Mouse (Mus musculus) retina, postnatal 7 days (tissue): ENCODE data around the gene Lalba.
A peak's percentile ranks its signal among the peaks of the same experiment; 100 is the strongest.
"Not testable (repeated sequence)": the region's sequence is repeated elsewhere in the genome, so short reads cannot be mapped to it uniquely, and the experiment has no call there.

Source experiments
- DNase-seq: peaks from one replicate; pipeline ENCODE4 v3.0.0-alpha.2; 2012; ENCODE audit warnings: low read depth, low spot score

Gene Lalba

DNA sequence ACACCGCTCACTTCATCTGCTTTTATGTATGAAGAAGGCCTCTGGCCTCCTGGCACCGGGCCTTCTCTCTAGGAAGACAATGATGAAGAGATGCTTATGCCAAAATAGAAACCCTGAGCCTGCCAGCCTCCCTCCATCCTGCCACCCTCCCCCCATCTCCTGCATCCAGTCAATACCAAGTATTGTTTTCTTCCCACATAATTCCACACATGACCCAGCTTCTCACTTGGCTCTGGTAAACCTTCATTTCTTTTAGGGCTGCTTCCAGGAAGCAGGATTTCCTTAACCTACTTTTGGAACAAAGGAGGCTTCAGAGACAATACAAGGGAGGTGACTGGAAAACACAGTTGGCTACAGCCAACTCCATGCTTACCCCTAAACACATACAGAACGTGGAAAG lies at the start of gene Lalba:
Gene Lalba, minus strand, starts transcription at position 21 of the 400 bp plus-strand sequence.
- DNase-seq, result no peak

DNA sequence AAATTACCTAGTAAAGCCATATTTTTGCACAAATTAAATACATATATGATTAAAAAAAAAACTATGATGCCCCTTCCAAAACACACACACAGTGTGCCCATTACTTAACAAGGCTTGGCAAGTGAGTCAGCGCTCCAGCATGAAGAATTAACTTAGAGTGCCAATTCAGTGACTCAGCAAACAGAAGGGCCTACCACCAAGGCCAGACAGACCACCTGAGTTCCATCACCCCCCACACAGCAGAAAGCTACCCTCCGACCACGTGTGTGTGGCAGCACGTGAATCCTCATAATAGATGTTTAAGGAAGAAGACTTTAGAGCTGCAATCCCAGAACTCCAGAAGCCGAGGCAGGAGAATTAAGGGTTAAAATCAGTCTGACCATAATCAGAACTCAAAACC lies 49.8 kb upstream of the Lalba start:
- DNase-seq, result no peak

DNA sequence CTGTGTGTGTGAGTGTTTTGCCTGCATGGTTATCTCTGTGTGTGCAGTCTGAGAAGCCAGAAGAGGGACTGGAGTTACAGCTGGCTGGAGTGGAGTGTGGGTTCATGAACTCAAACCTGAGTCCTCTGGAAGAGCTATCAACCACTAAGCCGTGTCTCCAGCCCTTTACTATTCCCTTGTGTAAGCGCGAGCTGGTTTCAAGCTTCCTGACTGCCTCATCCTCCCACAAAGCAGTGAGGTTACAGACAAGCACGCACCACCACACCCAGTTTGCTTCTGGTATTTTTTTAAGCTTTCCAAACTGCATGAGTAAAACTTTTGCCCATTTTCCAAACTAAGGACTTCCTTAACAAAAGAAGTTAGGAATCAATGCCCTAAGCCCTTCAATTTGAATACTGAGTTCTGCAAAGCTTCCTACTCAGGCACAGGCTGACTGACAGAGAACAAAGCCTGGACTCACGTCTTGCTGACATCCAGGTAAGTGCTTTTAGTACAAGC lies 45.6 kb upstream of the Lalba start:
- DNase-seq, result no peak

DNA sequence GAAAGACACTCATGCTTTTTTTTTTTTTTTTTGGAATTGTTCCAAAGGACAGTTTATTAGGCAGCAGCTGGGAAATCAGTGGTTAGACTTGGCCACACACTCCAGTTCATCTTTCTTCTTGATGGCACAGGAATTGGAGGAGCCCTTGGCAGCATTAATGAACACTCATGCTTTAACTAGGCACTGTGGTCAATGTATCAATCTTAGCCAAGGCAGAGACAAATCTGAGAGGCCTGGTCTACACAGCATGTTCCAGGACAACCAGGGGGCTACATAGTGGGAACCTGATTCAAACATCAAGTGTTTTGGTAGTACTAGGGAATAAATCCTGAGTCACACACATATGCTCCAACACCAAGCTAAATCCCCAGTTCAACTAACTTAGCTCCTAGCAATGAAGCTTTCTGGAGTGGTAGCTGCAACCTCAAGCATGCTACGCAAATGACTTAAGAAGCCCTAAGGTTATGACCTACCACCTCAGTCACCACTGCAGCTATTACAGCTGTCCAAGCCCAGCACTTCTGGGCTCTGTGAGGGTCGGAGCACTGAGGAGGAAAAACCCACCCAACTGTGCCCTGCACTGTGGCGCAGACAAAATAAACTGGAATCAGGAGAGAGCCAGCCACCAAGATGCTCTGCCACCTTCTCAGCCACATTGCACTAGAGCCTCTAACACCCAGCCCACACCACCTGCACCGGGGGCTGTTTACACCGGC lies 44.7 kb upstream of the Lalba start:
- DNase-seq, result no peak

DNA sequence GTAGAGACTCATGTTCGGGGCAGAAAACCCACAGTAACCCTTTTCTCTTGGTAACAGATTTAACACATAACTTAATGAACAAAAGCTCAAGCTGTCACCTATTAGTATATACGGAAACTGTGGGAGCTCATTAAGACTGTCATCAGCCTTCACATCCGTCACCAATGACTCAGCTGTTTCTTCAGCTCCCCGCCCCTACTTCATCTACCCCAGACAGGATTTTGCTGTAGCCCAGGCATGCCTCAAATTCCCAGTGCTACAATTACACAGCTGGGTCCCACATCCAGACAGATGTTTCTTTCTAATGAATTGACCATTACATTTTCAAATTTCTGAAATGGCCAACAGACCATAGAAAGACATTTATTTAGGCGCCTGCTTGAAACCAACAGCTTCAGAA lies 43.5 kb upstream of the Lalba start:
- no peak for DNase-seq

DNA sequence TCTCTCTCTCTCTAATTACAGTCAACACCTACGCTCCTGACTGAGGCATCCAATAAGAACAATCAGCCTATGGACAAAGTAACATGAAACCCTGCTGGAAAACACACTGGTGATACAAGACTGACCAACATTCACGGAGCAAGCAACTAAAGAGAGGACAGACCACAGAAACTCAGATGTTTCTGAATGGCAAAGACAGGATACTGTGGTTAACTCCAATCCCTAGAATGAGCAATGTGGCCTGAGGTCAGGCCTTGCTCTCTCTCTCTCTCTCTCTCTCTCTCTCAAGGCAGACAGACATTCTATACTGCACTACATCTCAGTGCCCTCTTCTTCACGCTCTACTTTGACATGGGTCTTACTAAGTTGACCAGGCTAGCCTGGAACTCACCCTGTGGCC lies 38.7 kb upstream of the Lalba start:
- DNase-seq, result no peak

DNA sequence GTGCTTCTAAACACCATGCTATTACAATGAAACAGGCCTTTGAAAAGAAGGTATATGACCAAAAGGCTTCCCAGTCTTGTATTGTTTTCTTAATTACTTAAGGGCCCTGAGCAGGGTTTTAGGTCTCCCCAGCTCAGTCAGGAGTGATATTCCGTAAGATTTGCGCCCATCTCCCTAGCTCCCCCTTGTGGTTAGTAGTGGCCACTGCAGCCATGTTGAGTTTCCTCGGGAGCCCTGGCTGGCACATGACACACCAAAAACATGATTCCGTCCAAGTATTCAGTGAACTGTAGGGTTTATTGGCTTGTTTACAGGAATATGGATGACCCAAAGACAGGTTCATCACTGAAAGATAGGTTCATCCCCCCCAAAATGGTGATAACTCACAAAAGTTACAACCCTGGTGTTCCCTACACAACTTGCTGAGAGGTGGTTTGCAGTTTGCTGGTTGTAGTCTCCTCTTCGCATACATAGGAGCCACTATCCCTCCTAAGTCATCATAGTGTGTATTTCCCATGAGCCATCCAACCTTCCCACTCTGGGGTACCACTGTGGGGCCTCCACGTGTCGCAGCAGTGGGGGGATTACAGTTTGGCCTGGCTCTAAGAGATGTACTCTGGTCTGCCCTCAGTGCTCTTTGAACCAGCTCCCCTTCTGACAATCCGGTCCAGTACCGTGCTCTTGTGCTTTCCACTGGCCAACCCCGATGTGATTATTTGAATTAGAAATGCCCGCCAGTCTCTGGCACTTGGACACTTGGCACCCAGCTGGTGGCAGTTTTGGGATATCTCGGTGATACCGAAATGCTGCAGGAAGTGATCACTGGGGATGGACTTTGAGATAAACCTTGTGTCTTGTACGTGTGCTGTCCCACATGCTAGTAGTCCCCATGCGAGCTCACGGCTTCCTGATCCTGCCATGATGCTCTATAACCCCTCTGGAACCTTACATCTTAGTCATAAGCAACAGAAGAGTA lies 35.1 kb upstream of the Lalba start:
- DNase-seq, result peak; percentile 42

DNA sequence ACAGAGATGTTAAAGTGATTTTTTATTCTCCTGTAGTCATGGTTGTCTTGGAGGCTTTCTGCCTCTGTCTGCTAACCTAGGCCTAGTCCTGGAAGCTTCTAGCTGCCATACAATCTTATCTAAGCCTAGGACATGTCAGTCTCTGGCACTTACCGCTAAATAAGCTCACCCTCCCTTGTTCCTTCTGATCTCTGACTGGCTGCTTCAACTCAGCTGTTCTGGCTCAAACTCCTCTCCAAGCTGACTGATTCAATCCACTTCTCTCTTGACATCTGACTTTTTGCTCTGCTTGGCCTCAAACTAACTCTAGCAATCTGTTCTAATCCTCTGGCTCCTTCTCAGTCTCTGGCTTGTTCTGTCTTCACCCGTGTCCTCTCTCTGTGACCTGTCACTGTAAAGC lies 32.3 kb upstream of the Lalba start:
- not testable (repeated sequence) for DNase-seq

DNA sequence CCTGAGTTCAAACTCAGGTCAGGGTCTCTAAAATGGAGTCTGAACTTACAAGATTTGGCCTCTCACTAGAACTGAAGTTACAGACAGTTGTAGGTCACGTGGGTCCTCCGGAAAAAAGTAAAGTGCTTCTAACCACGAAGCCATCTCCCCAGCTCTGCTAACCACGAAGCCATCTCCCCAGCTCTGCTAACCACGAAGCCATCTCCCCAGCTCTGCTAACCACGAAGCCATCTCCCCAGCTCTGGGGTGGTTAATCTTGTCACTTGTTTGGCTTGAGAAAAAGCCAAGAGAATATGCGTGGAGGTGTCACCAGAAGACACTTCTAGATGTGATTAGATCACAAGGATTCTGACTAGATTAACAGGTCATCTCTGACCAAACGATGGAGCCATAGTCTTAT lies 31.6 kb upstream of the Lalba start:
- no peak for DNase-seq

DNA sequence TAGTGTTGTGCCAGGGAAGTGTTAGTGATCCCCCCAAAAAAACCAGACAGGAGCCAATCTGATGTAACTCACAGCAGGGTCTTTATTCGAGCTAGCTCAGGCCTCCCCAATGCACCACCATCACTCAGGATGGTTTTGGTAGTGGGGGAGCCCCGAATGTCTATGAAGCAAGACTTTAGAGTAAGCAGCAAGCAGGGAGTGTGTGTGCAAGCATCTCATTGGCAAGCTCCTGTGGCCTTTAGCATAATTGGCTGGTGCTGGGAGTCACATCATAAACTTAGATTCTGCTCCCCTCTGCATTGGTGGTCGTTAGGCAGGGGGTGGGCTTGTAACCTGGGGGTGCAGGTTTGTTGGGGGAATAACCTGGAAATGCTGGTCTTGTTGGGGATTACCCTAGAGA lies 31.2 kb upstream of the Lalba start:
- not testable (repeated sequence) for DNase-seq

DNA sequence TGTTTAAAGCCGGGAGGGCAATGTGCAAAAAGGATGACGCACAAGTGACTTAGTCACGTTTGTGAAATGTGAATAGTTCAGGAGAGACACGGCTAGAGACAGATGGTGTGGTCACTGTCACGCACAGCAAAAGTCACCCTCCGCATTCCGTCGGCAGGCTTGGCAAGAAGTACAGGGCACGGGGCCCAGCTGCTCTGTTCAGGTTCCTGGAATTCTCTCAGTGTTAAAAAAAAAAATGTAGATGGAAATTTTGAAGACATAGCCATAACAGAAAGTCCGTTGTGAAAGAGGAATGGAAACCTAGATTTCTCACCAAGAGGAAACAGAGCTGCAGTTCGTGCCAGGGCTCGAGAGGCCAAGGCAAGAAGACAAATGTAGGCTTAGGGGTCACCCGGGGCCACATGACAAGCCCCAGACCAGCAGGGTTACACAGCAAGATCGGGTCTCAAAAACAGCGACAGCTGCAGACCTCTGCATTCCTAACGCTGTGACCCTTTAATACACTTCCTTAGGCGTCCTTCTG lies 30.3 kb upstream of the Lalba start:
- DNase-seq, result no peak

DNA sequence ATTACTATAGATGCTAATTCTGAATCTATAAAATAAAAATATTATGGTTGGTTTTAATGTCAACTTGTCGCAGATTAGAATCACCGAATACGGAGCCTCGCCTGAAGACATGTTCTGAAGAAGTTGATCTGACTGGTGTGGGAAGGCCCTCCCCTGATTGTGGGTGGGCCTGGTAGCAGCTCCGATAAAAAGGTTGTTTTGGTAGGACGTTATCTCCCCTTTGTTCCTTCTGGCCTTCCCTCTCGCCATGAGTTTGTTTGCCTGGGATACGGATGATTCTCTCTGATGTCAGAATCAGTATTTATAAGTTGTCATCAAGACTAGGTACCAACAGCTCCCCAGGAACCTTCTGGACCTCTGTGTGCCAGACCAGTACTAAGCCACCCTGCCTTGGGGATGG lies 29.7 kb upstream of the Lalba start:
- no peak for DNase-seq

DNA sequence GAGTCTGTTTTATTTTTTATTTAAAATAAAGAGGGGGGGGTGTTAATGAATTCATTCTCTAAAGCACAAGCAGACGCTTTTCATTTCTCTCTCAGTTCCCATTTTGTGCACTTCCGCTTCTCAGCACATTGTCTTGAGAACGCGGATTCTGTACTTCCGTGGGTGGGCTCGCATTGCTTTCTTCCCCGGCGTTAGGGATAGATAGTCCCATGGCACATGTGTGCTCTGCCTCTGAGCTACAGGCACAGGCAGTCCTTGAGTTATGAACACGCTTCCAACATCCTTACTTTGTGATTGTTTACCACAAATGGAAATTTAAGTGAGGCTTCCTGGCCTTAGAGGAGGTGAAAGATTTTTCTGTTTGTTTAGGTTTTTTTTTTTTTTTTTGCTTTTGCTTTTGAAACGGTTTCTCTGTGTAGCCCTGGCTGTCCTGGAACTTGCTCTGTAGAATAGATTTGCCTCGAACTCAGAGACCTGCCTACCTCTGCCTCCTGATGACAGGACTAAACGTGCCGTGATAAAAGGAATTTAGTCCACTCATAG lies 28.9 kb upstream of the Lalba start:
- DNase-seq, result no peak

DNA sequence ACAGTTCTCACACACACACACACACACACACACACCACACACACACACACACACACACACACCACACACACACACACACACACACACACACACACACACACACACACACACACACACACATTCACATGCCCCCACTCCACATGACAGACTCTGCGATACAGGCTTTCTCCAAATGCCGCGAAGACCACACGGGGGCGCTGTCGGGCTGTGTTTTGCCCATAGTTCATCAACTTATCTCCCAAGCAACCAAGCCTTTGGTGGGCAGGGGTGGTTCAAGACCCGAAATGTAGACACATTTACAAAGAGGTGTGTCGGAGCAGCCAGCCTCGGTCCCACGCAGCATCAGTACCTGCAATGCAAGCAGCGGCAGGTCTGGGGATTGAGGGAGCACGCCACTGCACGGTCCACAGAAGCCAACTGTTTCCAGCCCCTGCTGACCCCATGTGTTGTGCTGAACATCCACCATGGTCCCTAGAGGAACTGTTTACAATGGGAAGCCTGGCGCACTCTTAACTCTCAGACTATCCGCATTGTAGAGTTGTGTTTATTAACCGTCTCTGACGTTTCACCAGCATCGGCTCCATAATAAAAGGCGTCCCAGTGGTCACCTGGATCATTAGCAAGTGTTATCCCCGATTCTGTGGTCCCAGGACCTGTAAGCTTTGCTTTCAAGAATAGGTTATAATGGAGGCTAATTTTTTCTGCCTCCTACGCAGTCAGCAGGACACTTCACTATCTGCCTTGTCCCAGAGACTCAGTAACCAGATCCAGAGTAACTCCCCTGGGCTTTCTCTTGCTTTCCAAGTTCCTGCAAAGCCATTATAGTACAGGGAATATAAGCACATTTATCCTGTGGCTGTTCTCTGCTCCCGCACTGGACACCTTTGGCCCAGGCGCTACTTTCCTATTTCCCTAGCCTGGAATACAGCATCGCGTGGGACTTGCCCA lies 28.2 kb upstream of the Lalba start:
- DNase-seq, result peak; percentile 80

DNA sequence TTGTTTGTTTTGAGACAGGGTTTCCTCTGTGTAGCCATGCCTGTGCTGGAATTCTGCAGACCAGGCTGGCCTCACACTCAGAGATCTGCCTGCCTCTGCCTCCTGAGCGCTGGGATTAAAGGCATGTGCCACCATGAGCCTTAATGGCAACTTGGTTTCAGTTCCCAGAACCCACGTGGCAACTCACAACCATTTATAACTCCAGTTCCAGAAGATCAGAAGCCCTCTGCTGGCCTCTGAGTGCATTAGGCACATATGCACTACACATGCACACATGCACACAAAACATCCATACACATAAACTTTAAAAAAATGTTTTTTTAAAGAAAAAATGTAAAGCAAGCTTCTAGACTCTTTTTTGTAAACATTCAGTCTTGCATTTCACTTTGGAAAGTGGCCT lies 26.9 kb upstream of the Lalba start:
- no peak for DNase-seq

DNA sequence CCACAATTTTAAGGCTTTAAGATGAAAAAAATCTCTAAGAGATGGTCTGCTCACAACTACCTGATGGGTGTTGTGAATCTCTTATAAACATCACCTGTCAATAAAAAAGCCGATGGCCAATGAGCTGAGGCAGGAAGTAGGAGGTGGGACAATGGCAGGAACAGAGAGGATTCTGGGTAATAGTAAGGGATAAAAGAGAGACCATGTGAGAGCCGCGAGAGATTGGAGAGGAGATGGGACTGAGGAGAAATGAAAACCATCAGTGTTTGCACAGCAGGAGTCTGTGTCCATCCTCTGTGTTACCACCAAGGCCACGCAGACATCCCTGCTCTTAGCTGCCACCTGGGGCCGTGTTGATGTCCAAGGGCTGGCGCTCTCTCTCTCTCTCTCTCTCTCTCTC lies 24.8 kb upstream of the Lalba start:
- no peak for DNase-seq

DNA sequence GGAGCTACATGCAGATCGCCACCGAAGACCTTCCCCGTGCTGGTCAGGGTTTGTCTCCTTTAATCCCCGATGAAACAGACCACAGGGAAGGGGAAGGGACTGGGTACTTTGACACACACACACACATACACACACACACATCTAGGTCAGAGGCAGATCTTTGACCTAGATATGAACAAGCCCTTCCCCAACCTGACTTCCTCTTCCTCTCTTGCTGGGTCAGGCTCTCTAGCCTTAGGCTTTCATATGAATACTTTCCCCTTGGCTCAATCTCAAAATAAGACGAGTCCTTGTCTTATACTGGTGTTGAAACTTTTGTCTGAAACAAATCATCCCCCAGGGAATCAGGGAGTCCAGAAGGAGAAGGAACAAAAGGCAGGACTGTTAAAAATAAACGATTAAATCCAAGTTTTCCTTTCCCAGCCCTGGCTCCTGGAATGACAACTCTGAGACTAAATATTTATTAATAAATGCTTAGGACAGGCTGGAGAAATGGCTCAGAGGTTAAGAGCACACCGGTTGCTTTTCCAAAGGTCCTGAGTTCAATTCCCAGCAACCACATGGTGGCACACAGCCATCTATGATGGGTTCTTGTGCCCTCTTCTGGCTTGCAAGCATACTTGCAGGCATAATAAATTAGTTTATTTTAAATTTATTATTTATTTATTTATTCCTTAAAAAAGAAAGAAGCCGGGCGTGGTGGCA lies 23.9 kb upstream of the Lalba start:
- DNase-seq, result no peak

DNA sequence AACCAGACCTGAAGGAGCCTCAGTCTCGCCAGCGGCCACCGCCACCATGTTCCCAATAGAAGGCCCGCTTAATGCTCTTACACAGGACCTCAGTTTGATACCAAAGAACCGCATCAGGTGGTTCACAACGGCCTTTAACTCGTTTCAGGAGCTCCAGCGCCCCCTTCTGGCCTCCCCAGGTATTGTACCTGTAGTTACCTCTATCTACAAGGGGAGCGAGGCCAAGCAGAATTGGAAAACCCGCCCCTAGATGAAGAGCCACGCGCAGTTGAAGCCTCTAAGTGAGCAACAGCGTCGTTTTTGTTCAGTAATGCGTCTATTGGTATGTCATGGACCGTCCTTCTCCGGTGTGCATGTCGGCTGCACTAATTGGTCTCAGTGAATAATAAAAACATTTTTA lies 22.0 kb upstream of the Lalba start:
- peak; percentile 32 for DNase-seq

DNA sequence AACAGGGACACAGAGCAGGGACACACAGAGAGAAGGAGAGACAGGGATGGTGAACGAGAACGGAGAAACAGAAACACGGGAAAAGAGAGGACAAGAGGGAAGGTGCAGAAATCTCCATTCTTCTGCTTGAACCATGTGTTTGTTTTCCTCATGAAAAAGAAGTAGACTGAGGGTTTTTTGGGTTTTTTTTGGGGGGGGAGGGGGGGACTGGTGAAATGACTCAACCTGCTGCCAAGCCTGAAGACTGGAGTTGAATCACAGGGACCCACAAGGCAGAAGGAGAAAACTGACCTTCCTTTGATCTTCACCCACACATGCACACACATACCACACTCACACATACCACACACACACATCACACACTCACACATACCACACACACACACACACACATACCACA lies 20.8 kb upstream of the Lalba start:
- DNase-seq, result no peak

DNA sequence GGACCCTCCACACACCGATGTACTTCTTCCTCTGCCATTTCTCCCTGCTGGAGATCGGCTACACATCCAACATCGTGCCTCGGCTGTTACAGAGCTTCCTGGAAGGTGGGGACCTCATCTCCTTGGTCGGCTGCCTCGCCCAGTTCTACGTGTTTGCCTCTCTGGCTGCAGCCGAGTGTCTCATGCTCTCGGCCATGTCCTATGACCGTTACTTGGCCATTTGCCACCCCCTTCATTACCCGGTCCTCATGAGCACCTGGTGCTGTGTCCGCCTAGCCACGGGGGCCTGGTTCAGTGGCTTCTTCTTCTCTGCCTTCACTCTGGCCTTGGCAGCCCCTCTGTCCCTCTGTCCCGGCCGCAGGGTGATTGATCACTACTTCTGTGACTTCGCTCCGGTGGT lies 15.1 kb upstream of the Lalba start:
- DNase-seq, result no peak
